Mouse (Mus musculus) heart, adult 2 months (tissue): ENCODE results near the gene Cfap43. TPM values are rescaled to one million over a fixed set of nuclear protein-coding genes. Genes with fewer than 3 reads are reported as not detected.

Experiments used
- DNase-seq, 2 experiments: peaks; one replicate each; pipeline ENCODE4 v3.0.0; 2021
- H3K27ac ChIP-seq: fragments of 200-600 bp; 2 replicates; pipeline ENCODE4 v1.8.1; 2022
- H3K27me3 ChIP-seq: fragments of 200-500 bp; 2 replicates; pipeline ENCODE4 v1.6.1; 2012; ENCODE audit warnings: mild to moderate bottlenecking, low read length, inconsistent platforms, mixed read lengths; ENCODE audit not compliant: control insufficient read depth, insufficient read depth
- H3K36me3 ChIP-seq: fragments of 200-500 bp; 2 replicates; pipeline ENCODE4 v1.6.1; 2012; ENCODE audit warnings: low read length, inconsistent platforms; ENCODE audit not compliant: control insufficient read depth, insufficient read depth
- H3K4me1 ChIP-seq: fragments of 200-500 bp; 2 replicates; pipeline ENCODE4 v1.6.1; 2011; ENCODE audit warnings: low read length; ENCODE audit not compliant: control insufficient read depth, insufficient read depth
- H3K4me3 ChIP-seq: fragments of 200-600 bp; 2 replicates; pipeline ENCODE4 v1.8.1; 2022
- H3K79me2 ChIP-seq: fragments of 200-500 bp; replicated peaks from 2 replicates; pipeline ENCODE4 v1.6.1; 2012; ENCODE audit warnings: mild to moderate bottlenecking, inconsistent platforms, low read length, moderate library complexity, mixed read lengths; ENCODE audit not compliant: control insufficient read depth, insufficient read depth
- H3K9ac ChIP-seq: fragments of 200-500 bp; 2 replicates; pipeline ENCODE4 v1.6.1; 2012; ENCODE audit warnings: low read depth, mild to moderate bottlenecking, control low read depth, inconsistent platforms, low read length, mixed read lengths
- CTCF ChIP-seq: fragments of 200-600 bp; IDR thresholded peaks from 2 replicates; pipeline ENCODE4 v1.8.1; 2022; ENCODE audit warnings: antibody characterized with exemption, mild to moderate bottlenecking, moderate library complexity
- EP300 ChIP-seq: fragments of 200-500 bp; IDR thresholded peaks from 2 replicates; pipeline ENCODE4 v1.6.1; 2011; ENCODE audit warnings: low read depth, low read length, control low read depth; ENCODE audit not compliant: insufficient read depth
- POLR2A ChIP-seq: fragments of 200-500 bp; IDR thresholded peaks from 2 replicates; pipeline ENCODE4 v1.6.1; 2011; ENCODE audit warnings: mild to moderate bottlenecking, low read depth, low read length, control low read depth; ENCODE audit not compliant: insufficient read depth
- WGBS: fragments of 180-500 bp; shearing (Covaris S2); methylation state at CpG from one replicate; pipeline ENCODE4 v1.1.7; 2018; 5-methylcytosine and 5-hydroxymethylcytosine counted together
- intact Hi-C: fragments of 180-260 bp; cut with DNase I; formaldehyde crosslinking; loops from one replicate; pipeline ENCODE4 v1.15.1; 2025
- polyA plus RNA-seq: library from polyadenylated mRNA; depleted of rRNA; stranded (reverse); fragments of >200 nt; gene quantifications from 2 replicates; pipeline ENCODE4 v1.2.3, GENCODE M21; 2012
- total RNA-seq, 2 experiments: library from RNA; stranded (reverse); gene quantifications; 2 replicates each; pipeline ENCODE4 v1.2.3; 2021

Gene Cfap43
- total and polyA plus RNA-seq, 3 experiments, result 0.86 TPM; not detected in 2

- Histone ChIP-seq H3K27ac (no peak overlapping the region), H3K9ac (no peak overlapping the region), H3K36me3 (no peaks in the 10 kb centered on the region), H3K27me3 (no peaks in the 10 kb centered on the region), H3K79me2 (no peaks in the 10 kb centered on the region), H3K4me3 (no peak overlapping the region), H3K4me1 (no peaks in the 10 kb centered on the region)
- intact Hi-C loops, result no loop called here
- DNase-seq, result no peak
- TF ChIP-seq EP300 (no peak), CTCF (no peak), POLR2A (no peak)
- WGBS, result 74% methylated on average over 9 of the region's 9 CpGs
These were observed 164.2 kb downstream of the Cfap43 start for GRCm38 (mm10) chr19:47754931-47755330.

- WGBS, result 90% methylated on average over 4 of the region's 4 CpGs
- Histone ChIP-seq H3K27ac (no peak overlapping the region), H3K9ac (no peak overlapping the region), H3K4me3 (no peak overlapping the region), H3K4me1 (no peaks in the 10 kb centered on the region), H3K79me2 (no peaks in the 10 kb centered on the region), H3K27me3 (no peaks in the 10 kb centered on the region), H3K36me3 (no peaks in the 10 kb centered on the region)
- intact Hi-C loops, result no loop called here
- DNase-seq, result no peak
- TF ChIP-seq POLR2A (no peak), CTCF (no peak), EP300 (no peak)
These were observed 165.2 kb downstream of the Cfap43 start for GRCm38 (mm10) chr19:47753921-47754320.

GRCm38 (mm10) chr19:47752456-47752855 is 166.6 kb downstream of the Cfap43 start:
- intact Hi-C loops, result no loop called here
- Histone ChIP-seq H3K27ac (no peak overlapping the region), H3K36me3 (no peaks in the 10 kb centered on the region), H3K79me2 (no peaks in the 10 kb centered on the region), H3K9ac (no peak overlapping the region), H3K27me3 (no peaks in the 10 kb centered on the region), H3K4me3 (no peak overlapping the region), H3K4me1 (no peaks in the 10 kb centered on the region)
- TF ChIP-seq POLR2A, result no peak
- TF ChIP-seq EP300, result no peak
- no peak for TF ChIP-seq CTCF
- DNase-seq, result no peak
- 91% methylated on average over 9 of the region's 9 CpGs for WGBS

- Histone ChIP-seq H3K4me3 (no peak overlapping the region), H3K4me1 (no peaks in the 10 kb centered on the region), H3K36me3 (peaks cover 3% of the 10 kb centered on the region), H3K9ac (no peak overlapping the region), H3K27ac (no peak overlapping the region), H3K27me3 (no peaks in the 10 kb centered on the region), H3K79me2 (no peaks in the 10 kb centered on the region)
- 88% methylated on average over 5 of the region's 5 CpGs for WGBS
- no peak for DNase-seq
- intact Hi-C loops, result no loop called here
- TF ChIP-seq EP300 (no peak), POLR2A (no peak), CTCF (no peak)
These were observed 168.7 kb downstream of the Cfap43 start for GRCm38 (mm10) chr19:47750391-47750790.

DNA sequence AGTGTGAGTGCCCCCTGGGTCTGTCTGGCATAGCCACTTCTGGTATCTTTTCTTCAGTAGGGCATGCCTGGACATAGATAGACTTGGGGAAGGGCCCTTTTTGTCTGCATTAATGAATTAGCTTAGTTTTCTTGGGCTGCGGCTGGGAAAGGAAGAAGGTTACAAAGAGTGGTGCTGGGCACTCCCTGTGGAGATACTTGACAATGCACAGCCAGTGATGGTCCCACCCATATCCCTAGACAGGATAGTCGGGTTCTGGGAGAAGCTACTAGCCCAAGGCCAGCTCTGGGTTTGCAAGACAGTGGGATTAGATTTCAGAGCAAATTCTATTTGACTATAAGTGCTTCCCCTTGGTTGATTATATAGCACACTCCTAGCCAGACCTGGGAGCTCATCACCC is 170.1 kb downstream of the Cfap43 start:
- Histone ChIP-seq H3K9ac (no peak overlapping the region), H3K27me3 (no peaks in the 10 kb centered on the region), H3K4me1 (no peaks in the 10 kb centered on the region), H3K79me2 (no peaks in the 10 kb centered on the region), H3K4me3 (no peak overlapping the region), H3K36me3 (peaks cover 3% of the 10 kb centered on the region), H3K27ac (no peak overlapping the region)
- no peak for TF ChIP-seq EP300
- TF ChIP-seq CTCF, result no peak
- no peak for TF ChIP-seq POLR2A
- DNase-seq, result no peak
- intact Hi-C loops, result no loop called here
- 82% methylated on average over 2 of the region's 2 CpGs for WGBS

GRCm38 (mm10) chr19:47747072-47747471 is 172.0 kb downstream of the Cfap43 start:
- no peaks in the 10 kb centered on the region for H3K27me3 ChIP-seq
- H3K79me2 ChIP-seq, result no peaks in the 10 kb centered on the region
- no peak overlapping the region for H3K9ac ChIP-seq
- DNase-seq, result no peak
- H3K27ac ChIP-seq, result no peak overlapping the region
- intact Hi-C loops, result no loop called here
- WGBS, result 70% methylated on average over 2 of the region's 2 CpGs
- peaks cover 3% of the 10 kb centered on the region for H3K36me3 ChIP-seq
- no peak overlapping the region for H3K4me3 ChIP-seq
- no peaks in the 10 kb centered on the region for H3K4me1 ChIP-seq
- TF ChIP-seq POLR2A (no peak), CTCF (no peak), EP300 (no peak)
